Mouse (Mus musculus) midbrain, postnatal 0 days (tissue): ENCODE measurements around the gene Gemin7. TPM values are rescaled to one million over a fixed set of nuclear protein-coding genes. Genes with fewer than 3 reads are reported as not detected.

ENCODE experiments used
- ATAC-seq: fragments of 200-750 bp; cut with Nextera tagmentation; 2 replicates; pipeline ENCODE4 v1.8.0; 2017; ENCODE audit warnings: moderate number of reproducible peaks, mild to moderate bottlenecking, moderate TSS enrichment, moderate library complexity; ENCODE audit not compliant: low FRiP score
- DNase-seq: peaks from one replicate; pipeline ENCODE4 v3.0.0-alpha.2; 2015; ENCODE audit warnings: low spot score
- H3K27ac ChIP-seq: fragments of 300-500 bp; sonication (generic); 2 replicates; pipeline ENCODE4 v1.5.1; 2014; ENCODE audit warnings: low read depth, mild to moderate bottlenecking, low read length, mixed read lengths
- H3K27me3 ChIP-seq: fragments of 300-500 bp; sonication (generic); 2 replicates; pipeline ENCODE4 v1.6.1; 2014; ENCODE audit warnings: low read length, control low read depth, mixed read lengths; ENCODE audit not compliant: insufficient read depth
- H3K36me3 ChIP-seq: fragments of 300-500 bp; sonication (generic); 2 replicates; pipeline ENCODE4 v1.6.1; 2014; ENCODE audit warnings: low read length, control low read depth, mixed read lengths; ENCODE audit not compliant: insufficient read depth
- H3K4me1 ChIP-seq: fragments of 300-500 bp; sonication (generic); 2 replicates; pipeline ENCODE4 v1.6.1; 2014; ENCODE audit warnings: mild to moderate bottlenecking, control low read depth, antibody characterized with exemption, low read length, mixed read lengths; ENCODE audit not compliant: insufficient read depth
- H3K4me2 ChIP-seq: fragments of 300-500 bp; sonication (generic); 2 replicates; pipeline ENCODE4 v1.6.1; 2014; ENCODE audit warnings: low read depth, mild to moderate bottlenecking, low read length, mixed read lengths; ENCODE audit not compliant: poor library complexity, severe bottlenecking
- H3K4me3 ChIP-seq: fragments of 300-500 bp; sonication (generic); 2 replicates; pipeline ENCODE4 v1.5.1; 2014; ENCODE audit warnings: low read depth, mild to moderate bottlenecking, low read length, moderate library complexity
- H3K9ac ChIP-seq: fragments of 300-500 bp; sonication (generic); replicated peaks from 2 replicates; pipeline ENCODE4 v1.6.1; 2014; ENCODE audit warnings: mild to moderate bottlenecking, low read length, moderate library complexity, mixed read lengths; ENCODE audit not compliant: poor library complexity, severe bottlenecking
- H3K9me3 ChIP-seq: fragments of 300-500 bp; sonication (generic); 2 replicates; pipeline ENCODE4 v1.6.1; 2016; ENCODE audit warnings: low read length, control low read depth
- CTCF ChIP-seq: IDR thresholded peaks from 2 replicates; pipeline ENCODE4 v1.5.1; 2016; ENCODE audit warnings: antibody characterized with exemption, mild to moderate bottlenecking
- WGBS: fragments of 180-500 bp; shearing (Covaris S2); extraction: QIAGEN DNeasy Blood & Tissue Kit; methylation state at CpG from one replicate; pipeline ENCODE4 v1.1.7; 2014; 5-methylcytosine and 5-hydroxymethylcytosine counted together
- polyA plus RNA-seq: library from polyadenylated mRNA; unstranded; fragments of >200 nt; fragmentation: Nextera tagmentation; extraction: Ambion mirVana; gene quantifications from 2 replicates; pipeline ENCODE4 v1.2.1, GENCODE M21; 2015
- total RNA-seq: library from RNA; depleted of rRNA; stranded (reverse); fragments of >200 nt; gene quantifications from 2 replicates; pipeline ENCODE4 v1.2.3, GENCODE M21; 2014

Gemin7 gene
- total and polyA plus RNA-seq, 2 experiments from 2014 or later: 70.9 to 158 TPM

DNA sequence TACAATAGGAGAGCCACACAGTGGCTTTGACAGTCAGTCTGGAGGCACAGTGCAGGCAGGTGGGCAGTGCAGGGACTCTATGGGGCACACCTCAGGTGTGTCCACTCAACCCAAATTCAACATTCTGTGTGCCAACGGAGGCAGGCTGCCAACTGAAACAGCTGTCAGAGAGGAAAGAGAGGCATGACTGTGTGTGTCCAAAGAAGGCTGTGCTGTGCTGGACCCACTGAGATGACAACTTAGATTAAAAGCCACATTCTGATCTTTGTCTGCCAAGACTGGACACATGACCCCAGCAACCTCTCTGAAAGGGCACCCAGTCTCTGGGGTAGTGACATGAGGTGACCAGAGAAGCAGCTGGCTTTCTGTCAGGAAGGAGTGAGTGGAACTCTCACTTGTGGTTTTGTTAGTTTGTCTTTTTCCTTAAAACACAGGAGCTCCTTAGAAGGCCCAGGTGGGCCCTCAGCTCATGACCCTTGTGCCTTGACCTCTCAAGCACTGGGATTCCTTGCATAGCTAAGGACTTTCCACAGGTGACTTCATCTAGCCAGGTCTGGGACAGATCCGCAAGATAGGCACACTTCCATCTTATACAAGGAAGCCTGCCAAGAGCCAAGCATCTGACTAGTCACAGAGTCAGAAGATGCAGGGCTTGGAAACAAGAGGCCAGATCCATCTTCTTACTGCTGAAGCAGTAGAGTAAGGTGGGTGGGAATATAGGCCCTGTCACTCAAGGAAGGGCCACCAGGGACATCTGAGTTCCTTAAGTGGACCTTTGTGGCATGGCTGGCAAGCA, 36.4 kb downstream of the Gemin7 start:
- H3K27me3 ChIP-seq: no peaks in the 10 kb centered on the region
- H3K9ac ChIP-seq: no peak overlapping the region
- H3K36me3 ChIP-seq: no peaks in the 10 kb centered on the region
- no peaks in the 10 kb centered on the region for H3K9me3 ChIP-seq
- DNase-seq: no peak
- no peak for ATAC-seq
- H3K4me2 ChIP-seq: no peak overlapping the region
- no peak overlapping the region for H3K4me3 ChIP-seq
- WGBS: 93% methylated on average over 2 of the region's 2 CpGs
- no peaks in the 10 kb centered on the region for H3K4me1 ChIP-seq
- no peak for TF ChIP-seq CTCF
- no peak overlapping the region for H3K27ac ChIP-seq

DNA sequence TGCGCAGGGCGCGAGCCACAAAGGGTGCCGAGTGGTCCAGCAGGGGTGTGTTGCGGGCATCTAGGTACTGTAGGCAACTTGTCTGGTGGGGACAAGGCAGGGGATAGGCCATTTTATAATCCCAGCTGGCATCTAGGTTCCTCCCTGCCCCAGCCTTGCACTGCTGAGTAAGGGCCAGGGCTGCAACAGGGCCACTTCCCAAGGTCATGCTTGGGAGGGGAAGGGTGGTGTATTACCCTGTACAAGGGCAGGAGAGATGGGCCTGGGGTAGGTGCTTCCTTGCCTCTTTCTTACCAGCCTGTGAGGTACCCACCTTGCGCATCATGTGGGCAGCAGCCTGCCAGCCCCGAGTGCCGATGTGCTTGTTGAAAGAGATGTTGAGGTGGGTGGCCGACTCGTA, 42.7 kb downstream of the Gemin7 start:
- Histone ChIP-seq H3K36me3 (peaks cover 48% of the 10 kb centered on the region), H3K9ac (no peak overlapping the region), H3K4me2 (no peak overlapping the region), H3K4me3 (no peak overlapping the region), H3K9me3 (no peaks in the 10 kb centered on the region), H3K27me3 (no peaks in the 10 kb centered on the region), H3K27ac (no peak overlapping the region), H3K4me1 (no peaks in the 10 kb centered on the region)
- no peak for TF ChIP-seq CTCF
- DNase-seq: no peak
- ATAC-seq: no peak
- 94% methylated on average over 10 of the region's 10 CpGs for WGBS

DNA sequence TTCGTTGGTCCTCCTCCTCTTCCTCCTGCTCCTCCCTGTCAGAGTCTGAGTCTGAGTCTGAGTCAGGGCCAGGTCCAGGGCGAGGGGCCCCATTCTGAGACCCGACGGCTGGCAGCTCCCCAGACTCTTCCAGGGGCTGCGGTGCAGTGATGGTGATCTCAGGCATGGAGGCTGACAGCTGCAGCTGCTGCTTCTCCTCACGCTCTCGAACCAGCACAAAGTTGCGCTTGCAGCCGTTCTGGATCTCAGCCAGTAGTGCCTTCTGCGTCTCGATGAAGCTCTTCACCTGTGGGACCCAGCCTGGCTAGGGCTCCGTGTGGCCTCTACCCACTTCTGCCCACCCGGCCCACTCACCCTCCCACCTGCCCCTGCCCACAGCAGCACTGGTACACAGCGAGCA, 45.2 kb downstream of the Gemin7 start:
- H3K9ac ChIP-seq: no peak overlapping the region
- H3K4me3 ChIP-seq: no peak overlapping the region
- no peaks in the 10 kb centered on the region for H3K27me3 ChIP-seq
- 96% methylated on average over 13 of the region's 14 CpGs for WGBS
- no peaks in the 10 kb centered on the region for H3K4me1 ChIP-seq
- H3K27ac ChIP-seq: no peak overlapping the region
- H3K4me2 ChIP-seq: no peak overlapping the region
- DNase-seq (no peak), ATAC-seq (no peak)
- no peak for TF ChIP-seq CTCF
- H3K36me3 ChIP-seq: peaks cover 55% of the 10 kb centered on the region
- no peaks in the 10 kb centered on the region for H3K9me3 ChIP-seq

DNA sequence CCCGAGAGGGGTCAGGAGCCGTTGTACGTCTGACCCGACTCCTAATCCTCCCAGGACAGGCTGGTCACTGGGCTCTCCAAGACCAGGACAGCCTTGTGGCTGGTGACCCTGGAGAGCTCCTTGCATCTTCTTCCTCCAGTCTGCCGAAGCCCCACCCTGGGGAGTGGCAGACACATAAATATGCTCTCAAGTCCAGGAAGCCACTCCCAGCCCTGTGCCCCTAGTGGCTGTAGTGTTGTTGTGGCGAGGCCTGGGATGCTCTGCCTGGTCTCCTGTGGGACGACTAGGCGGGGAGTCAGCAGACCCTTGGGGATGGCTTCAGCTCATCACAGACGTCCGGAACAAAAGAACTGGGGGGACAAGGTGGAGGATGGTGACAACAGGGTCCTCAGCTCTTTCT, 46.3 kb downstream of the Gemin7 start:
- no peak for DNase-seq
- Histone ChIP-seq H3K9me3 (no peaks in the 10 kb centered on the region), H3K36me3 (peaks cover 55% of the 10 kb centered on the region), H3K9ac (no peak overlapping the region), H3K27ac (no peak overlapping the region), H3K4me3 (no peak overlapping the region), H3K27me3 (no peaks in the 10 kb centered on the region), H3K4me2 (no peak overlapping the region), H3K4me1 (no peaks in the 10 kb centered on the region)
- 78% methylated on average over 10 of the region's 10 CpGs for WGBS
- no peak for ATAC-seq
- 0 out of 2 replicates have a peak, but pooled peaks have one; percentile 15 for TF ChIP-seq CTCF

DNA sequence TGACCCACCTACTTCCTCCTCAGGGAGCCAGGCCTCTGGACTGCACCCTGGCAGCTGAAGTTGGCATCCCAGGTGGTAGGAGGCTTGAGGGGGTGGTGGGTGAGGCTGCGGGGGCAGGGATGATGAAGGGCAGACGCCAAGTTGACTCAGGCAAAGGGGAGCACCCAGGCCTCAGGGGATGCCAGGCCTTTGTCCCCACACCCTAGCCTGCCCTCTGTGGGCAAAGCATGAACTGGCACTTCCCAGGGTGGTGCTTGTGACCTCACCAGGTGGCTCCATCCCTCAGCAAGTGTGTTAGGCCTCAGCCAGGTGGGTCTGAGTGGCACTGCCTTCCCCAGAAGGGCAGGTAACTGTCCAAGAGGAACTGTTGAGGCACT, 52.3 kb downstream of the Gemin7 start:
- peaks cover 26% of the 10 kb centered on the region for H3K27me3 ChIP-seq
- H3K27ac ChIP-seq: no peak overlapping the region
- no peak overlapping the region for H3K4me3 ChIP-seq
- H3K4me1 ChIP-seq: peaks cover 1% of the 10 kb centered on the region; the same call in 1 of the 2 replicates
- H3K4me2 ChIP-seq: no peak overlapping the region
- no peak overlapping the region for H3K9ac ChIP-seq
- DNase-seq (no peak), ATAC-seq (no peak)
- H3K36me3 ChIP-seq: peaks cover 10% of the 10 kb centered on the region
- no peaks in the 10 kb centered on the region for H3K9me3 ChIP-seq
- TF ChIP-seq CTCF: 0 out of 2 replicates have a peak, but pooled peaks have one; percentile 10
- 72% methylated on average over 2 of the region's 2 CpGs for WGBS

DNA sequence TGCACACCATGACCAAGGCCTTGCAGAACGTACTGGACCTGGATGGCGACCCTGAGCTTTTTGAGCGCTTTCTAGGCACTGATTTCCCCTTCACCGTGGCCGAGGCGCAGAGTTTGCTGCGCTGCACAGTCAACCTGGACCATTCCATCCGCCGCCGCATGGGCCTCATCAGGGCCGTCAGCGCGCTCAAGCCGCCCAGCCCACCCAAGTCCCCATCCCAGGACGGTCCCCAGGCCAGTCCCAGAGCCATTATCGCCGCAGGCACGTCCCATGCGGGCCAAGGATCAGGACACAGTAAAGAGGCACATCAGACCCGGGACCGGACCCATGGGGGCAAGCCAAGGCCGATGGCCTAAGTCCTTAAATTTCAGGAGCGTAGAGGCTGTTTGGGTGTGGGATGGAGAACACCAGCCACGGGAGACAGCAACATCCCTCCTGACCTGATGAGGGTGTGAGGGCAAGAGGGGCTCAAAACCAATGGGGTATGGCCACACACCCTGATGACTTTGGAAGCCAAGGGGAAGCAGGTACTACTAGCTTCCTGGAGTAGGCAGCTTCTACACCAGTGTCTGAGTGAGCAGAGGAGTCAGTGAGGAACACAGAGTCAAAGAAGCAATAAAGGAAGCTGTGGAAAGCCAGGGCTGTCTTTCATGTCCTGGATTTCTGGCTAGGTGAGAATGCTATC, 52.8 kb downstream of the Gemin7 start:
- Histone ChIP-seq H3K4me3 (peak overlapping the region; percentile 36), H3K9me3 (no peaks in the 10 kb centered on the region), H3K27ac (no peak overlapping the region), H3K36me3 (peaks cover 6% of the 10 kb centered on the region), H3K4me2 (peak overlapping the region; percentile 62), H3K4me1 (peaks cover 3% of the 10 kb centered on the region; the same call in 1 of the 2 replicates), H3K27me3 (peaks cover 31% of the 10 kb centered on the region), H3K9ac (peak overlapping the region; percentile 45)
- WGBS: 8% methylated on average over 24 of the region's 24 CpGs
- DNase-seq (no peak), ATAC-seq (peak; percentile 17)
- no peak for TF ChIP-seq CTCF
